Mouse (Mus musculus): ENCODE measurements around the gene Baiap3.

The Baiap3 gene

DNA sequence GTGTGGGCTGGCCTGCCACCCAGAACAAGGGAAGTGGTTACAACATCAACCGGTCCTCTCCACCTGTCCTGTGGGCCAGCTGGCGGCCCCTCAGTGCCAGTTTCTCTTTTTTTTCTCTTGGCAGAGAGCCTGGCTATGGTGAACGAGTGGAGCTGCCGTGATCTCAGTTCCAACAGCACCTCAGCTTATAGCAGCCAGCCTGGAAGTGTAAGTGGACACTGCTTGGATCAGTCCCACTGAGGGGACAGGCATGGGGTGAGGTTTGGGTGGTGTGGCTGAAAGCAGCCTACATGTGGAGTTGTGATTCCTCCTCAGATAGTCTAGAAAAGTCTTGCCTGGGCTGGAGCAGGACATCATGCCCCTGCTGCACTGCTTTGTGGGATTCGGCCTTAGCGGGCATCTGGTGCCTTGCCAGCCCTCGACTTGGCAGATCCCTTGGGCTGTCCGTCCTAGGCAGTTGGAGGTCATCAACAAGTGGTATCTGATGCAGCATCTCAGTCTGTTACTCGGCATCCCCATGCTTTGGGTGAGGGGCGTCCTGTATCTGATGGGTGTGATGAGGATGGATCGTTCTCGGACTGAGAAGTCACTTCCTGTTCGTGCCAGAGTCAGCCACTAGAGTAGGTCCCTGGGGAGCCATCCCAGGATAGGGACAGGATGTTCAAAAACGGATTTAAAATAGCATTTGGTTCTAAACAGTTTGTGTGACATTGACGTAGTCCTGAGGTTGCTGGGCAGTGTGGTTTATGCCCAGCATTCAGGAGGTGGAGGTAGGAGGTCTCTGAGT is 45.3 kb downstream of the Baiap3 start:
- DNase-seq (ENCODE audit: low spot score): no peak

DNA sequence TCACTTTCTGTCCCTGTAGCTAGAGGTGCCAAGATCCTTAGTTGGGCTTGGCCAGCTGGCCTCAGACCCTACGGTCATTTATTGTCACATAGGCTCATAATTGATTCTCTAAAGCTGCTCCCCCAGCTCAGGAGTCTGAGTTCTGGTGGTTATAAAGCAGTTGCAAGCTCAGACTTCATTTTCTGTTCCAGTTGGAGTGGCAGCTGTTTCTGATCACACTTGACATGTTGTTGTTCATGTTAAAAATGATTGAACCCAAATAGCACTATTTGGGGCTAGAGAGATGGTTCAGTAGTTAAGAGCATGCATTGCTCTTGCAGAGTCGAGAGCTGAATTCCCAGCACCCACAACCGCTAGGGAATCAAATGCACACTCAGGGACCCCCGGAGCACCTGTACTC is 46.2 kb downstream of the Baiap3 start:
- DNase-seq (ENCODE audit: low spot score): no peak

DNA sequence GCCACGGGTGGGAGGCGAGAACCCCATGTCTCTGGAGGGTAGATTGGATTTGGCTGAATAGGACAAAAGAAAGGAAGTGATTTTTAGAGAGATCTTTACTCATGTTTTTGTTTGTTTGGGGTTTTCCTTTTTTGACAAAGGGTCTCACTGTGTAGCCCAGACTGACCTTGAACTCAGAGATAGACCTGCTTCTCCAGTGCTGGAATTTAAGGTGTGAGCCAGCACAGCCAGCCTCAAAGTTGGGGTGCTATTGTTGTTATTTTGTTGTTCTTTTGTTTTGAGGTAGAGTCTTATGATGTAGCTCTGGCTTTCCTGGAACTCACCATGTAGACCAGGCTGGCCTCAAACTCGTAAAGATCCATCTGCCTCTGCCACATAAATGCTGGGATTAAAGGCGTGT is 53.8 kb downstream of the Baiap3 start:
- DNase-seq (ENCODE audit: low spot score): no peak
